Mouse (Mus musculus): ENCODE data around the gene Vmn2r79. TPM values are rescaled to one million over a fixed set of nuclear protein-coding genes. Genes with fewer than 3 reads are reported as not detected.
"Not testable (repeated sequence)": the region's sequence is repeated elsewhere in the genome, so short reads cannot be mapped to it uniquely, and the experiment has no call there.

Vmn2r79 gene
- polyA plus RNA-seq (2014; fragmentation: Nextera tagmentation; extraction: Ambion mirVana), result not detected in 2 replicates

GRCm38 (mm10) chr7:86995815-86996214 lies at the start of gene Vmn2r79:
Vmn2r79 (plus strand) TSS chr7:86996115.
- ATAC-seq; H3K36me3 ChIP-seq (ENCODE audit: control insufficient read depth, insufficient read depth, low read length); H3K27me3 ChIP-seq (replicated peaks; ENCODE audit: control insufficient read depth, insufficient read depth, low read length); DNase-seq (ENCODE audit: low spot score); H3K9me3 ChIP-seq (replicated peaks; ENCODE audit: control insufficient read depth, low read length); H3K4me2 ChIP-seq (ENCODE audit: low read length); H3K9ac ChIP-seq (ENCODE audit: low read length); H3K4me3 ChIP-seq (ENCODE audit: low read depth, low read length); H3K4me1 ChIP-seq (ENCODE audit: control insufficient read depth, insufficient read depth, low read length); H3K27ac ChIP-seq (ENCODE audit: low read depth, low read length): not testable (repeated sequence)
- 88% methylated on average over 1 of the region's 1 CpGs for WGBS

- DNase-seq (ENCODE audit: low spot score), result no peak
- H3K36me3 ChIP-seq (ENCODE audit: control insufficient read depth, insufficient read depth, low read length), result no peaks in the 10 kb centered on the region
- H3K27me3 ChIP-seq (replicated peaks; ENCODE audit: control insufficient read depth, insufficient read depth, low read length), result no peaks in the 10 kb centered on the region
- H3K4me3 ChIP-seq (ENCODE audit: low read depth, low read length), result no peak overlapping the region
- H3K4me2 ChIP-seq (ENCODE audit: low read length), result no peak overlapping the region
- no peak overlapping the region for H3K9ac ChIP-seq (ENCODE audit: low read length)
- WGBS, result 79% methylated on average over 1 of the region's 1 CpGs
- H3K9me3 ChIP-seq (replicated peaks; ENCODE audit: control insufficient read depth, low read length), result no peaks in the 10 kb centered on the region
- no peak for ATAC-seq
- H3K4me1 ChIP-seq (ENCODE audit: control insufficient read depth, insufficient read depth, low read length), result no peaks in the 10 kb centered on the region
- no peak overlapping the region for H3K27ac ChIP-seq (ENCODE audit: low read depth, low read length)
Measured at GRCm38 (mm10) chr7:86994700-86995099, 1.2 kb upstream of the Vmn2r79 start.

- not testable (repeated sequence) for H3K36me3 ChIP-seq (ENCODE audit: control insufficient read depth, insufficient read depth, low read length); ATAC-seq
Measured at GRCm38 (mm10) chr7:87026486-87026885, 30.6 kb downstream of the Vmn2r79 start.

GRCm38 (mm10) chr7:87063576-87063975 lies 67.7 kb downstream of the Vmn2r79 start:
- no peak overlapping the region for H3K4me3 ChIP-seq (ENCODE audit: low read depth, low read length)
- WGBS, result 82% methylated on average over 4 of the region's 4 CpGs
- no peak overlapping the region for H3K27ac ChIP-seq (ENCODE audit: low read depth, low read length)
- no peaks in the 10 kb centered on the region for H3K36me3 ChIP-seq (ENCODE audit: control insufficient read depth, insufficient read depth, low read length)
- no peak overlapping the region for H3K4me2 ChIP-seq (ENCODE audit: low read length)
- no peak overlapping the region for H3K9ac ChIP-seq (ENCODE audit: low read length)
- DNase-seq (ENCODE audit: low spot score), result no peak
- H3K27me3 ChIP-seq (replicated peaks; ENCODE audit: control insufficient read depth, insufficient read depth, low read length), result no peaks in the 10 kb centered on the region
- no peaks in the 10 kb centered on the region for H3K4me1 ChIP-seq (ENCODE audit: control insufficient read depth, insufficient read depth, low read length)
- no peaks in the 10 kb centered on the region for H3K9me3 ChIP-seq (replicated peaks; ENCODE audit: control insufficient read depth, low read length)
- no peak for ATAC-seq

More at GRCm38 (mm10) chr7:87026486-87026885, 30.6 kb downstream of the Vmn2r79 start:
- not testable (repeated sequence) for H3K9ac ChIP-seq (ENCODE audit: low read length); H3K4me2 ChIP-seq (ENCODE audit: low read length); H3K9me3 ChIP-seq (replicated peaks; ENCODE audit: control insufficient read depth, low read length); DNase-seq (ENCODE audit: low spot score); H3K4me1 ChIP-seq (ENCODE audit: control insufficient read depth, insufficient read depth, low read length); H3K27ac ChIP-seq (ENCODE audit: low read depth, low read length); H3K27me3 ChIP-seq (replicated peaks; ENCODE audit: control insufficient read depth, insufficient read depth, low read length); H3K4me3 ChIP-seq (ENCODE audit: low read depth, low read length)

Other genes starting within 250 kb of the Vmn2r79 start
- 0.29 and 0.33 TPM in 2 replicates for gene Folh1, start 220.2 kb upstream of the Vmn2r79 start, polyA plus RNA-seq (2014; fragmentation: Nextera tagmentation; extraction: Ambion mirVana)
- not detected in 2 replicates for gene Vmn2r77, start 201.1 kb upstream of the Vmn2r79 start, polyA plus RNA-seq (2014; fragmentation: Nextera tagmentation; extraction: Ambion mirVana)
- not detected in 2 replicates for gene Vmn2r78, start 81.0 kb upstream of the Vmn2r79 start, polyA plus RNA-seq (2014; fragmentation: Nextera tagmentation; extraction: Ambion mirVana)
- 1.2 and 1.7 TPM in 2 replicates for gene Nox4, start 250.0 kb downstream of the Vmn2r79 start, polyA plus RNA-seq (2014; fragmentation: Nextera tagmentation; extraction: Ambion mirVana)

All from forebrain, embryonic 14.5 days (tissue).